Mouse (Mus musculus) bone marrow, adult 2 months (tissue): ENCODE results near the gene Clstn1.

Source experiments
- CTCF ChIP-seq: fragments of 200-500 bp; IDR thresholded peaks from 2 replicates; pipeline ENCODE4 v1.5.1; 2011; ENCODE audit warnings: low read length, control low read depth; ENCODE audit not compliant: control insufficient read depth, insufficient read depth
- POLR2A ChIP-seq: fragments of 200-500 bp; IDR thresholded peaks from 2 replicates; pipeline ENCODE4 v1.6.1; 2011; ENCODE audit warnings: low read depth, mild to moderate bottlenecking, control low read depth, low read length, borderline replicate concordance; ENCODE audit not compliant: control insufficient read depth

- TF ChIP-seq CTCF (no peak), POLR2A (no peak)
These were observed 1.4 kb downstream of the Clstn1 start for GRCm38 (mm10) chr4:149587596-149588168.
